Mouse (Mus musculus): Measurements from ENCODE around the gene Abcc1. TPM values are rescaled to one million over a fixed set of nuclear protein-coding genes. Genes with fewer than 3 reads are reported as not detected.

Abcc1 gene
- 5.2 and 5.5 TPM in 2 replicates for polyA plus RNA-seq (2014; fragmentation: Nextera tagmentation; extraction: Ambion mirVana)

- H3K9me3 ChIP-seq (replicated peaks; ENCODE audit: control insufficient read depth, low read length): no peaks in the 10 kb centered on the region
- no peaks in the 10 kb centered on the region for H3K36me3 ChIP-seq (ENCODE audit: control insufficient read depth, insufficient read depth, low read length)
- H3K4me3 ChIP-seq (ENCODE audit: low read depth, low read length): peak within 1 kb of the TSS; percentile 80
- no peaks in the 10 kb centered on the region for H3K27me3 ChIP-seq (replicated peaks; ENCODE audit: control insufficient read depth, insufficient read depth, low read length)
- DNase-seq (ENCODE audit: low spot score) (peak; percentile 83), ATAC-seq (peak; percentile 98)
- H3K27ac ChIP-seq (ENCODE audit: low read depth, low read length): no peak within 1 kb of the TSS
- H3K9ac ChIP-seq (ENCODE audit: low read length): peak within 1 kb of the TSS; percentile 87
- peaks cover 2% of the 10 kb centered on the region; the same call in 1 of the 2 replicates for H3K4me1 ChIP-seq (ENCODE audit: control insufficient read depth, insufficient read depth, low read length)
- H3K4me2 ChIP-seq (ENCODE audit: low read length): peak within 1 kb of the TSS; percentile 93
- under 1% methylated on average over 63 of the region's 64 CpGs for WGBS
Measured at GRCm38 (mm10) chr16:14361362-14362098, at the start of gene Abcc1. Gene Abcc1, plus strand, starts transcription at chr16:14361558.

GRCm38 (mm10) chr16:14312914-14313313 lies 48.4 kb upstream of the Abcc1 start:
- ATAC-seq: no peak
- H3K9ac ChIP-seq (ENCODE audit: low read length): no peak overlapping the region
- no peak overlapping the region for H3K4me2 ChIP-seq (ENCODE audit: low read length)
- peaks cover 10% of the 10 kb centered on the region for H3K4me1 ChIP-seq (ENCODE audit: control insufficient read depth, insufficient read depth, low read length)
- H3K36me3 ChIP-seq (ENCODE audit: control insufficient read depth, insufficient read depth, low read length): peaks cover 50% of the 10 kb centered on the region
- WGBS: 93% methylated on average over 7 of the region's 7 CpGs
- H3K27me3 ChIP-seq (replicated peaks; ENCODE audit: control insufficient read depth, insufficient read depth, low read length): no peaks in the 10 kb centered on the region
- no peak overlapping the region for H3K4me3 ChIP-seq (ENCODE audit: low read depth, low read length)
- no peak for DNase-seq (ENCODE audit: low spot score)
- H3K9me3 ChIP-seq (replicated peaks; ENCODE audit: control insufficient read depth, low read length): no peaks in the 10 kb centered on the region
- no peak overlapping the region for H3K27ac ChIP-seq (ENCODE audit: low read depth, low read length)

- WGBS: 4% methylated on average over 51 of the region's 51 CpGs
- H3K27me3 ChIP-seq (replicated peaks; ENCODE audit: control insufficient read depth, insufficient read depth, low read length): no peaks in the 10 kb centered on the region
- peaks cover 10% of the 10 kb centered on the region for H3K4me1 ChIP-seq (ENCODE audit: control insufficient read depth, insufficient read depth, low read length)
- peak within 1 kb of the TSS; percentile 73 for H3K4me3 ChIP-seq (ENCODE audit: low read depth, low read length)
- H3K27ac ChIP-seq (ENCODE audit: low read depth, low read length): peak within 1 kb of the TSS; percentile 79
- H3K9me3 ChIP-seq (replicated peaks; ENCODE audit: control insufficient read depth, low read length): no peaks in the 10 kb centered on the region
- ATAC-seq (peak; percentile 100), DNase-seq (ENCODE audit: low spot score) (peak; percentile 99)
- peak within 1 kb of the TSS; percentile 69 for H3K4me2 ChIP-seq (ENCODE audit: low read length)
- H3K36me3 ChIP-seq (ENCODE audit: control insufficient read depth, insufficient read depth, low read length): peaks cover 20% of the 10 kb centered on the region
- H3K9ac ChIP-seq (ENCODE audit: low read length): peak within 1 kb of the TSS; percentile 79
Measured at GRCm38 (mm10) chr16:14316884-14317876, 44.2 kb upstream of the Abcc1 start, which contains the start of gene Fopnl. Gene Fopnl, minus strand, starts transcription at chr16:14317405.

- H3K4me1 ChIP-seq (ENCODE audit: control insufficient read depth, insufficient read depth, low read length): peaks cover 10% of the 10 kb centered on the region
- H3K36me3 ChIP-seq (ENCODE audit: control insufficient read depth, insufficient read depth, low read length): no peaks in the 10 kb centered on the region
- 92% methylated on average over 3 of the region's 3 CpGs for WGBS
- no peaks in the 10 kb centered on the region for H3K27me3 ChIP-seq (replicated peaks; ENCODE audit: control insufficient read depth, insufficient read depth, low read length)
- no peak overlapping the region for H3K4me2 ChIP-seq (ENCODE audit: low read length)
- no peak overlapping the region for H3K9ac ChIP-seq (ENCODE audit: low read length)
- H3K9me3 ChIP-seq (replicated peaks; ENCODE audit: control insufficient read depth, low read length): no peaks in the 10 kb centered on the region
- DNase-seq (ENCODE audit: low spot score) (no peak), ATAC-seq (no peak)
- no peak overlapping the region for H3K27ac ChIP-seq (ENCODE audit: low read depth, low read length)
- no peak overlapping the region for H3K4me3 ChIP-seq (ENCODE audit: low read depth, low read length)
Measured at GRCm38 (mm10) chr16:14319681-14320080, 41.7 kb upstream of the Abcc1 start.

GRCm38 (mm10) chr16:14320494-14320893 lies 40.9 kb upstream of the Abcc1 start:
- WGBS: 58% methylated on average over 1 of the region's 1 CpGs
- DNase-seq (ENCODE audit: low spot score) (no peak), ATAC-seq (no peak)
- no peaks in the 10 kb centered on the region for H3K27me3 ChIP-seq (replicated peaks; ENCODE audit: control insufficient read depth, insufficient read depth, low read length)
- H3K36me3 ChIP-seq (ENCODE audit: control insufficient read depth, insufficient read depth, low read length): no peaks in the 10 kb centered on the region
- no peak overlapping the region for H3K27ac ChIP-seq (ENCODE audit: low read depth, low read length)
- H3K9me3 ChIP-seq (replicated peaks; ENCODE audit: control insufficient read depth, low read length): no peaks in the 10 kb centered on the region
- H3K4me3 ChIP-seq (ENCODE audit: low read depth, low read length): no peak overlapping the region
- no peak overlapping the region for H3K4me2 ChIP-seq (ENCODE audit: low read length)
- H3K9ac ChIP-seq (ENCODE audit: low read length): no peak overlapping the region
- peaks cover 10% of the 10 kb centered on the region for H3K4me1 ChIP-seq (ENCODE audit: control insufficient read depth, insufficient read depth, low read length)

DNA sequence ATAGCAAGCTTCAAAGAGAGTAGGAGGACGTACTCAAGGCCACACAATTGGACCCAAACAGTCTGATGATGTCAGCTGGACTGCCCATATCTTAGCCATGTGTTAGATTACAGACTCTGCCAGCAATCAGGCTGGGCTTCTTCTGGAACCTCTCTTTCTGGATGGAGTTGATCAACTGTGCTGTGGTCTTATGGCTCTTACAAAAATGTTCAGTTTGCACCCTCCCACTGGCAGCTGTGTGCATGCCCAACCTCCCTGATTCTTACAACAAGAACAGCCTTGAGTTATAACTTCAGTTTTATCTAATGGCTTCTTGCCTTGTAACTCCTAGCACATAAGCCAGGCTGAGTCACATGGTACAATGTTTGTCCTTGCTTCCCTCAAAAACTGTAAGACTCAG lies 33.2 kb upstream of the Abcc1 start:
- DNase-seq (ENCODE audit: low spot score) (no peak), ATAC-seq (no peak)
- Histone ChIP-seq H3K4me1 (ENCODE audit: control insufficient read depth, insufficient read depth, low read length) (no peaks in the 10 kb centered on the region), H3K9ac (ENCODE audit: low read length) (no peak overlapping the region), H3K27me3 (replicated peaks; ENCODE audit: control insufficient read depth, insufficient read depth, low read length) (no peaks in the 10 kb centered on the region), H3K9me3 (replicated peaks; ENCODE audit: control insufficient read depth, low read length) (no peaks in the 10 kb centered on the region), H3K4me2 (ENCODE audit: low read length) (no peak overlapping the region), H3K27ac (ENCODE audit: low read depth, low read length) (no peak overlapping the region), H3K4me3 (ENCODE audit: low read depth, low read length) (no peak overlapping the region), H3K36me3 (ENCODE audit: control insufficient read depth, insufficient read depth, low read length) (no peaks in the 10 kb centered on the region)
- WGBS: 61% methylated on average over 1 of the region's 1 CpGs

DNA sequence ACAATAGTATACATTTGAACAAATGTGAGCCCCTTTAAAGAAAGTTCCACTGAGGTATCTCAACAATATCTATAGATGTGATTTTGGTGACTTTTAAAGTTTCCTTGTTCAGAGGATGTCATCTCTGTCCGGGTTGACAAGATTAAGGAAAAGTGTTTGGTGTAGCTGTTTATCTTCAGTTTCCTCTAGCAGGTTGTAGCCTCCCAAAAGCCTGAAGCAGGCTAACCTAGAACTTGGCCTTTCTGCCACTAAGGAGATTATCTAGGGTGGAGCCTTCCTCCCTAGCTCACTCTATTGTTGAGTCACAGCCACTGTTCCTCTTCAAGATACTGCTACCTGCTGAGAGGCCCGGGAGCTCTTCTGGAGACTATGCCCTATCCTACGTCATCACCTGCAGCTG lies 16.4 kb upstream of the Abcc1 start:
- H3K27ac ChIP-seq (ENCODE audit: low read depth, low read length): no peak overlapping the region
- DNase-seq (ENCODE audit: low spot score) (no peak), ATAC-seq (no peak)
- H3K27me3 ChIP-seq (replicated peaks; ENCODE audit: control insufficient read depth, insufficient read depth, low read length): no peaks in the 10 kb centered on the region
- 70% methylated on average over 3 of the region's 3 CpGs for WGBS
- no peak overlapping the region for H3K9ac ChIP-seq (ENCODE audit: low read length)
- no peak overlapping the region for H3K4me3 ChIP-seq (ENCODE audit: low read depth, low read length)
- no peaks in the 10 kb centered on the region for H3K4me1 ChIP-seq (ENCODE audit: control insufficient read depth, insufficient read depth, low read length)
- H3K36me3 ChIP-seq (ENCODE audit: control insufficient read depth, insufficient read depth, low read length): no peaks in the 10 kb centered on the region
- no peaks in the 10 kb centered on the region for H3K9me3 ChIP-seq (replicated peaks; ENCODE audit: control insufficient read depth, low read length)
- H3K4me2 ChIP-seq (ENCODE audit: low read length): no peak overlapping the region

- no peak for DNase-seq (ENCODE audit: low spot score)
- no peak overlapping the region for H3K27ac ChIP-seq (ENCODE audit: low read depth, low read length)
- no peak for ATAC-seq
Measured at GRCm38 (mm10) chr16:14351571-14351970, 9.8 kb upstream of the Abcc1 start.

More at GRCm38 (mm10) chr16:14351571-14351970, 9.8 kb upstream of the Abcc1 start:
- Histone ChIP-seq H3K36me3 (ENCODE audit: control insufficient read depth, insufficient read depth, low read length) (no peaks in the 10 kb centered on the region), H3K4me2 (ENCODE audit: low read length) (no peak overlapping the region), H3K4me1 (ENCODE audit: control insufficient read depth, insufficient read depth, low read length) (no peaks in the 10 kb centered on the region), H3K9ac (ENCODE audit: low read length) (no peak overlapping the region), H3K9me3 (replicated peaks; ENCODE audit: control insufficient read depth, low read length) (no peaks in the 10 kb centered on the region), H3K4me3 (ENCODE audit: low read depth, low read length) (no peak overlapping the region), H3K27me3 (replicated peaks; ENCODE audit: control insufficient read depth, insufficient read depth, low read length) (no peaks in the 10 kb centered on the region)

Measured in forebrain, embryonic 14.5 days (tissue).